Mouse (Mus musculus) megakaryocyte, embryonic 14.5 days (primary cell): ENCODE measurements around the gene Flad1. TPM values are rescaled to one million over a fixed set of nuclear protein-coding genes. Genes with fewer than 3 reads are reported as not detected.

Source experiments
- H3K27me3 ChIP-seq: replicated peaks from 2 replicates; pipeline ENCODE3; 2012; ENCODE audit warnings: inconsistent platforms
- H3K36me3 ChIP-seq: replicated peaks from 2 replicates; pipeline ENCODE3; 2012; ENCODE audit warnings: low read length, inconsistent platforms, mixed read lengths
- H3K4me1 ChIP-seq: 2 replicates; pipeline ENCODE4 v1.6.1; 2012; ENCODE audit warnings: inconsistent platforms
- H3K4me3 ChIP-seq: replicated peaks from 2 replicates; pipeline ENCODE3; 2012; ENCODE audit warnings: moderate library complexity, mild to moderate bottlenecking, inconsistent platforms
- H3K9me3 ChIP-seq: 2 replicates; pipeline ENCODE4 v1.6.1; 2012; ENCODE audit warnings: inconsistent platforms
- FLI1 ChIP-seq: IDR thresholded peaks from 2 replicates; pipeline ENCODE4 v1.6.1; 2012; ENCODE audit warnings: low read length, inconsistent platforms, mixed read lengths
- GATA1 ChIP-seq: IDR thresholded peaks from 3 replicates; pipeline ENCODE4 v1.6.1; 2012; ENCODE audit warnings: mixed read lengths, low read length, inconsistent platforms, borderline replicate concordance
- polyA plus RNA-seq: library from polyadenylated mRNA; stranded (reverse); fragments of >175 nt; gene quantifications from 2 replicates; pipeline ENCODE4 v1.2.3, GENCODE M21; 2012; ENCODE audit warnings: low replicate concordance; ENCODE audit not compliant: insufficient read depth

Gene Flad1
- 23.1 and 23.4 TPM in 2 replicates for polyA plus RNA-seq

- Histone ChIP-seq H3K4me1 (peaks cover 57% of the 10 kb centered on the region), H3K9me3 (peaks cover 3% of the 10 kb centered on the region; the same call in 1 of the 2 replicates), H3K36me3 (peaks cover 67% of the 10 kb centered on the region), H3K27me3 (no peaks in the 10 kb centered on the region), H3K4me3 (peak within 1 kb of the TSS; percentile 93)
- no peak for TF ChIP-seq GATA1
- peak; percentile 74 for TF ChIP-seq FLI1
Observed at GRCm38 (mm10) chr3:89411490-89412393, at the start of gene Flad1. Gene Flad1, minus strand, starts transcription at chr3:89411870.

- TF ChIP-seq FLI1, result no peak
- no peak for TF ChIP-seq GATA1
- Histone ChIP-seq H3K4me1 (peaks cover 67% of the 10 kb centered on the region), H3K4me3 (peak overlapping the region; percentile 98), H3K27me3 (no peaks in the 10 kb centered on the region), H3K36me3 (peaks cover 35% of the 10 kb centered on the region), H3K9me3 (no peaks in the 10 kb centered on the region)
Observed at GRCm38 (mm10) chr3:89458965-89459807, 47.5 kb upstream of the Flad1 start.

- peaks cover 28% of the 10 kb centered on the region for H3K36me3 ChIP-seq
- no peaks in the 10 kb centered on the region for H3K27me3 ChIP-seq
- H3K9me3 ChIP-seq, result no peaks in the 10 kb centered on the region
- no peak for TF ChIP-seq GATA1
- TF ChIP-seq FLI1, result no peak
- peaks cover 67% of the 10 kb centered on the region for H3K4me1 ChIP-seq
- H3K4me3 ChIP-seq, result peak overlapping the region; percentile 98
Observed at GRCm38 (mm10) chr3:89458372-89458964, 46.8 kb upstream of the Flad1 start.

GRCm38 (mm10) chr3:89456726-89457665 is 45.3 kb upstream of the Flad1 start:
- Histone ChIP-seq H3K36me3 (peaks cover 16% of the 10 kb centered on the region), H3K9me3 (no peaks in the 10 kb centered on the region), H3K4me1 (peaks cover 79% of the 10 kb centered on the region), H3K27me3 (no peaks in the 10 kb centered on the region), H3K4me3 (peak overlapping the region; percentile 74)
- no peak for TF ChIP-seq GATA1

- Histone ChIP-seq H3K4me3 (no peak overlapping the region), H3K27me3 (no peaks in the 10 kb centered on the region), H3K9me3 (no peaks in the 10 kb centered on the region), H3K36me3 (peaks cover 7% of the 10 kb centered on the region), H3K4me1 (peaks cover 83% of the 10 kb centered on the region)
- no peak for TF ChIP-seq GATA1
- no peak for TF ChIP-seq FLI1
Observed at GRCm38 (mm10) chr3:89455786-89456285, 44.2 kb upstream of the Flad1 start.

- TF ChIP-seq GATA1, result no peak
- TF ChIP-seq FLI1, result no peak
- H3K4me1 ChIP-seq, result peaks cover 83% of the 10 kb centered on the region
- no peaks in the 10 kb centered on the region for H3K9me3 ChIP-seq
- H3K4me3 ChIP-seq, result no peak within 1 kb of the TSS
- H3K36me3 ChIP-seq, result peaks cover 3% of the 10 kb centered on the region
- H3K27me3 ChIP-seq, result no peaks in the 10 kb centered on the region
Observed at GRCm38 (mm10) chr3:89454401-89455177, 42.9 kb upstream of the Flad1 start, which contains the start of gene Pmvk. Gene Pmvk, plus strand, starts transcription at chr3:89454541.

GRCm38 (mm10) chr3:89451916-89452315 is 40.2 kb upstream of the Flad1 start:
- no peaks in the 10 kb centered on the region for H3K27me3 ChIP-seq
- H3K36me3 ChIP-seq, result peaks cover 26% of the 10 kb centered on the region
- no peak overlapping the region for H3K4me3 ChIP-seq
- TF ChIP-seq GATA1 (no peak), FLI1 (no peak)
- H3K9me3 ChIP-seq, result no peaks in the 10 kb centered on the region
- peaks cover 81% of the 10 kb centered on the region for H3K4me1 ChIP-seq

- H3K36me3 ChIP-seq, result peaks cover 50% of the 10 kb centered on the region
- no peak for TF ChIP-seq GATA1
- TF ChIP-seq FLI1, result no peak
- peak overlapping the region; percentile 87 for H3K4me3 ChIP-seq
- H3K4me1 ChIP-seq, result peaks cover 59% of the 10 kb centered on the region
- H3K27me3 ChIP-seq, result no peaks in the 10 kb centered on the region
- H3K9me3 ChIP-seq, result no peaks in the 10 kb centered on the region
Observed at GRCm38 (mm10) chr3:89449541-89449940, 37.9 kb upstream of the Flad1 start.
